Mouse (Mus musculus): ENCODE data around the gene Cd2bp2. TPM values are rescaled to one million over a fixed set of nuclear protein-coding genes. Genes with fewer than 3 reads are reported as not detected.

Cd2bp2 gene
- polyA plus RNA-seq, 1 experiment = 43.5 TPM

GRCm38 (mm10) chr7:127180783-127181182, 15.1 kb downstream of the Cd2bp2 start:
- no peak for TF ChIP-seq FLI1 (IDR thresholded peaks at IDR 0.05; ENCODE audit: low read length)
- no peak for TF ChIP-seq GATA1 (IDR thresholded peaks at IDR 0.05; ENCODE audit: borderline replicate concordance, low read length)
- peaks cover 4% of the 10 kb centered on the region; the same call in 1 of the 2 replicates for H3K9me3 ChIP-seq
- H3K4me1 ChIP-seq = peaks cover 76% of the 10 kb centered on the region
- no peaks in the 10 kb centered on the region for H3K36me3 ChIP-seq (replicated peaks; ENCODE audit: low read length)
- no peaks in the 10 kb centered on the region for H3K27me3 ChIP-seq (replicated peaks)
- H3K4me3 ChIP-seq (replicated peaks) = no peak overlapping the region

GRCm38 (mm10) chr7:127176937-127177336, 18.9 kb downstream of the Cd2bp2 start:
- H3K4me1 ChIP-seq = peaks cover 39% of the 10 kb centered on the region

GRCm38 (mm10) chr7:127166501-127166900, 29.3 kb downstream of the Cd2bp2 start:
- peaks cover 32% of the 10 kb centered on the region for H3K4me1 ChIP-seq
- no peak overlapping the region for H3K4me3 ChIP-seq (replicated peaks)
- H3K36me3 ChIP-seq (replicated peaks; ENCODE audit: low read length) = no peaks in the 10 kb centered on the region
- H3K9me3 ChIP-seq = peaks cover 20% of the 10 kb centered on the region
- TF ChIP-seq FLI1 (IDR thresholded peaks at IDR 0.05; ENCODE audit: low read length) = no peak
- no peak for TF ChIP-seq GATA1 (IDR thresholded peaks at IDR 0.05; ENCODE audit: borderline replicate concordance, low read length)
- peaks cover 4% of the 10 kb centered on the region for H3K27me3 ChIP-seq (replicated peaks)

More at GRCm38 (mm10) chr7:127176937-127177336, 18.9 kb downstream of the Cd2bp2 start:
- TF ChIP-seq FLI1 (IDR thresholded peaks at IDR 0.05; ENCODE audit: low read length) (no peak), GATA1 (IDR thresholded peaks at IDR 0.05; ENCODE audit: borderline replicate concordance, low read length) (no peak)
- peaks cover 18% of the 10 kb centered on the region for H3K9me3 ChIP-seq
- no peak overlapping the region for H3K4me3 ChIP-seq (replicated peaks)
- H3K27me3 ChIP-seq (replicated peaks) = no peaks in the 10 kb centered on the region
- H3K36me3 ChIP-seq (replicated peaks; ENCODE audit: low read length) = no peaks in the 10 kb centered on the region

GRCm38 (mm10) chr7:127165607-127166493, 30.0 kb downstream of the Cd2bp2 start:
- H3K9me3 ChIP-seq = peaks cover 13% of the 10 kb centered on the region
- H3K4me1 ChIP-seq = peaks cover 32% of the 10 kb centered on the region
- H3K27me3 ChIP-seq (replicated peaks) = peaks cover 4% of the 10 kb centered on the region
- H3K36me3 ChIP-seq (replicated peaks; ENCODE audit: low read length) = no peaks in the 10 kb centered on the region
- TF ChIP-seq FLI1 (IDR thresholded peaks at IDR 0.05; ENCODE audit: low read length) (no peak), GATA1 (IDR thresholded peaks at IDR 0.05; ENCODE audit: borderline replicate concordance, low read length) (no peak)
- H3K4me3 ChIP-seq (replicated peaks) = no peak overlapping the region

- peaks cover 32% of the 10 kb centered on the region for H3K4me1 ChIP-seq
- peaks cover 6% of the 10 kb centered on the region for H3K27me3 ChIP-seq (replicated peaks)
- H3K36me3 ChIP-seq (replicated peaks; ENCODE audit: low read length) = no peaks in the 10 kb centered on the region
- TF ChIP-seq GATA1 (IDR thresholded peaks at IDR 0.05; ENCODE audit: borderline replicate concordance, low read length) (no peak), FLI1 (IDR thresholded peaks at IDR 0.05; ENCODE audit: low read length) (no peak)
- H3K4me3 ChIP-seq (replicated peaks) = no peak overlapping the region
- peaks cover 12% of the 10 kb centered on the region for H3K9me3 ChIP-seq
Measured at GRCm38 (mm10) chr7:127164002-127164401, 31.8 kb downstream of the Cd2bp2 start.

- H3K9me3 ChIP-seq = peaks cover 12% of the 10 kb centered on the region
- no peak overlapping the region for H3K4me3 ChIP-seq (replicated peaks)
- TF ChIP-seq FLI1 (IDR thresholded peaks at IDR 0.05; ENCODE audit: low read length) = no peak
- no peak for TF ChIP-seq GATA1 (IDR thresholded peaks at IDR 0.05; ENCODE audit: borderline replicate concordance, low read length)
- H3K4me1 ChIP-seq = peaks cover 42% of the 10 kb centered on the region
- H3K27me3 ChIP-seq (replicated peaks) = peaks cover 6% of the 10 kb centered on the region
- no peaks in the 10 kb centered on the region for H3K36me3 ChIP-seq (replicated peaks; ENCODE audit: low read length)
Measured at GRCm38 (mm10) chr7:127162546-127162945, 33.3 kb downstream of the Cd2bp2 start.

GRCm38 (mm10) chr7:127157548-127157947, 38.3 kb downstream of the Cd2bp2 start:
- Histone ChIP-seq H3K27me3 (replicated peaks) (peaks cover 5% of the 10 kb centered on the region), H3K4me1 (peaks cover 25% of the 10 kb centered on the region), H3K36me3 (replicated peaks; ENCODE audit: low read length) (no peaks in the 10 kb centered on the region), H3K9me3 (no peaks in the 10 kb centered on the region), H3K4me3 (replicated peaks) (no peak overlapping the region)
- TF ChIP-seq FLI1 (IDR thresholded peaks at IDR 0.05; ENCODE audit: low read length) (no peak), GATA1 (IDR thresholded peaks at IDR 0.05; ENCODE audit: borderline replicate concordance, low read length) (no peak)

GRCm38 (mm10) chr7:127153477-127153876, 42.4 kb downstream of the Cd2bp2 start:
- H3K36me3 ChIP-seq (replicated peaks; ENCODE audit: low read length) = no peaks in the 10 kb centered on the region
- no peak overlapping the region for H3K4me3 ChIP-seq (replicated peaks)
- no peaks in the 10 kb centered on the region for H3K9me3 ChIP-seq
- TF ChIP-seq FLI1 (IDR thresholded peaks at IDR 0.05; ENCODE audit: low read length) = no peak
- no peak for TF ChIP-seq GATA1 (IDR thresholded peaks at IDR 0.05; ENCODE audit: borderline replicate concordance, low read length)
- H3K27me3 ChIP-seq (replicated peaks) = no peaks in the 10 kb centered on the region
- peaks cover 46% of the 10 kb centered on the region for H3K4me1 ChIP-seq

GRCm38 (mm10) chr7:127152464-127152863, 43.4 kb downstream of the Cd2bp2 start:
- Histone ChIP-seq H3K9me3 (no peaks in the 10 kb centered on the region), H3K36me3 (replicated peaks; ENCODE audit: low read length) (no peaks in the 10 kb centered on the region), H3K27me3 (replicated peaks) (no peaks in the 10 kb centered on the region), H3K4me1 (peaks cover 43% of the 10 kb centered on the region), H3K4me3 (replicated peaks) (no peak overlapping the region)
- no peak for TF ChIP-seq FLI1 (IDR thresholded peaks at IDR 0.05; ENCODE audit: low read length)
- TF ChIP-seq GATA1 (IDR thresholded peaks at IDR 0.05; ENCODE audit: borderline replicate concordance, low read length) = no peak

- TF ChIP-seq GATA1 (IDR thresholded peaks at IDR 0.05; ENCODE audit: borderline replicate concordance, low read length) = no peak
- TF ChIP-seq FLI1 (IDR thresholded peaks at IDR 0.05; ENCODE audit: low read length) = no peak
- Histone ChIP-seq H3K4me3 (replicated peaks) (no peak overlapping the region), H3K4me1 (peaks cover 64% of the 10 kb centered on the region), H3K9me3 (no peaks in the 10 kb centered on the region), H3K36me3 (replicated peaks; ENCODE audit: low read length) (no peaks in the 10 kb centered on the region), H3K27me3 (replicated peaks) (no peaks in the 10 kb centered on the region)
Measured at GRCm38 (mm10) chr7:127147901-127148300, 47.9 kb downstream of the Cd2bp2 start.

Data from megakaryocyte, embryonic 14.5 days (primary cell).